Mouse (Mus musculus): ENCODE measurements around the gene Dpysl5. TPM values are rescaled to one million over a fixed set of nuclear protein-coding genes. Genes with fewer than 3 reads are reported as not detected.
A peak's percentile ranks its signal among the peaks of the same experiment; 100 is the strongest.

Dpysl5 gene
- total and polyA plus RNA-seq, 3 experiments: 0.62 to 2.3 (median 0.92) TPM

- DNase-seq: peak; percentile 73
These were observed 1.5 kb upstream of the Dpysl5 start for GRCm38 (mm10) chr5:30709744-30710383.

- DNase-seq: no peak
These were observed 878 bp upstream of the Dpysl5 start for GRCm38 (mm10) chr5:30710486-30710885.

DNA sequence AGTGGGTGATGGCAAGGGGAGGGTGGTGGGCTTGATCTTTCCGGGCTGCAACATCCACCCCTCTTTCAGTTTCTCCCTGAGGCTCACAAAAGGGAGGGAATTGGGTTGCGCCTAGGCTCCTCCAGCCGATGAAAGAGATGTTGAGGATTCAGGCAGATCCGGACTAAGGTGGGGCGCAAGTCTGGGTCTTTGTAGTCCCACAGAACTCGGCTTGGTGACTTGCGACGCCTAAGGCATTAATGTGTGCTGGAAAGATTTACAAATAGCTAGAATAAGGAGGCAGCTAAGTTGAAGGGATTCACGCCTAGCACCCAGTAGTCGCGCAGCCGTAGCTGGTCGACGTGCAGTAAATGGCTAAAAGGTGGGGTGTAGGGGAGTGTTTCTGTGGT is 632 bp downstream of the Dpysl5 start:
- no peak for DNase-seq

DNA sequence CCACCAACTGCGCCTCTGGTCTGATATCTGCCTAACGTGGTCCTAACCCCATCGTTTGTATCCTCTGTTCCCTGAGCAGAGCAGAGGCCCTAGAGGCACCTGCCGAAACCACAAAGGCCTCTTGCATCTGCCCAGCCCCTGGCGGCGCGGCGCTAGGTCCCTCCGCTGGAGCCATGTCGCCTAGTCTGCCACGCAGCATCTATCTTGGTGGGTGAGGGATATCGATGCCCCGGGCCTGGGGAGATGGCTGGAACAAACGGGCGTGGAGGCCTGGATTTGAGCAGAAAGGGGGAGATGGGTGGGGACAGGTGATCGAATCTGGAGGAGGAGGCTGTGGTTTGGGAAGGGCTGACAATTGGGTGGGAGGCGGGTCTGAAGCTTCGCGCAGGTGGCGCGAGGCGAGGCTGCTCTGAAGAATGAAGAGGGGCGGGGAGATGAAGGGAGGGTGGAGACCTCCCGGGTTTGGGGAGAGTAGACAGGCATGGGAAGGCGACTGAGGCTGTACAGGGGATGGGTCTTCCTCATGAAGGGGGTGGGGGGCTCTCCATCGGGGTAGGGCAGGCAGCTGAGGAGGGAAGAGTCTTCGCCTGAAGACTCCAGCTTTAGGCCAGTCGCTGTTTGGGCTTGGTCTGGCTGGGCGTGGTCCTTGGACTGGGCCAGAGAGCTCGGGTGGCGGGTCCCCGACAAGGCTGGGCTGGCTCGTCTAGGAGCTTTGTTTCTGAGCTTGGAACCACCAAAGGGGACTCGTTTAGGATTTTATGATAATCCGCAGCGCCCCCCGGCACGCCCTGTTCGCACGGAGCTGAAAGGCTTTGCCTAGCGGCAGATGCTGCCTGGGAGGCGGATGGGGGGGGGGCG is 1.3 kb downstream of the Dpysl5 start:
- DNase-seq: no peak

GRCm38 (mm10) chr5:30713299-30713675 is 1.9 kb downstream of the Dpysl5 start:
- no peak for DNase-seq

- no peak for DNase-seq
These were observed 2.3 kb downstream of the Dpysl5 start for GRCm38 (mm10) chr5:30713691-30714090.

- no peak for DNase-seq
These were observed 4.9 kb downstream of the Dpysl5 start for GRCm38 (mm10) chr5:30716311-30716710.

DNA sequence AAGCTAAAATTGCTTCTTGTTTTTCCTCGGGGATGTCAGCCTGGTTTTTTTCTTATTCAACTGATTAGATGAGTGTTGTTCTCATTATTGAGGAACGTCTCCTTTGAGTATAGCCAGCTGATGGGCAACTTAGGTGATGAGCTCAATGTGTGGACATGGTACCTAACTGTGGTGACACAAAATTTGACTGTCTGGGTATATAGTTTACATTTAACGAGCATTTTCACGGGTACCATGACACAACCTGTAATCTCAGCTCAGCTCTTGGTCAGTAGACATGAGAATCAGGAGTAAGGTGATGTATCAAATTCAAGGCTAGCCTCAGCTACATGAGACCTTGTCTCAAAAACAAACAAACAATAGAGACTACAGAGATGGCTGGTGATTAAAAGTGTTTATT is 6.1 kb downstream of the Dpysl5 start:
- no peak for DNase-seq

DNA sequence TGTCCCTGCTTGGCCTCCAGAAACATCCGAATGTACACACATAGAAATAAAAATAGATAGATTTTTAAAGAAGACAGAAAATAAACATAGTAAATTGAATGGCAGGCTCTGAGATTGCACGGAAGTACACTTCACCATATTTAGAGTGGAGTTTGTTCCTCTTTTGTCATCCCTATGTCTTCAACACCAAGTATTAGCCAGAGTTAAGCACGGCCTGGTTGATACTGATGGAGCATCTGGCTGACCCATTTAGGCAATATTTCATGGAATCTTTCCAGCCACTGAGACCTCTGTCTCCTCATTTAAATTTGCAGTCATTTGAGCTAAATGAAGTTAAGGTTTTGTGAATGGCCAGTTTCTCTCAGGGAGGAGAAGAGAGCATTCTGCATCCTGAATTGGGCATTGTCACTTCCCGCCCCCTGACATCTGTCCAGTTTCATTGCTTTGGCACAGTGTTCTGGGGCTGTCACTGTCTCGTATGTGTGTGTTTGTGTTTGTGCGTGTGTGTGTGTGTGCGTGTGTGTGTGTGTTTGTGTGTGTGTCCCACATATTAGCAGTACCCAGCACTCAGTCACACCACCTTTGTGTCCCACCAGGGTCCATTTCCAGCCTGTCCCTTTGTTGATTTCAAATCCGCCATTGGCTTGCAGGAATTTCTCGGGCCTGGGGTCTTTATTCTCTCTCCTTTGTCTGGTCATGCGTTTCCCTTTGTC is 6.8 kb downstream of the Dpysl5 start:
- no peak for DNase-seq

- no peak for DNase-seq
These were observed 10.6 kb downstream of the Dpysl5 start for GRCm38 (mm10) chr5:30721935-30722334.

DNA sequence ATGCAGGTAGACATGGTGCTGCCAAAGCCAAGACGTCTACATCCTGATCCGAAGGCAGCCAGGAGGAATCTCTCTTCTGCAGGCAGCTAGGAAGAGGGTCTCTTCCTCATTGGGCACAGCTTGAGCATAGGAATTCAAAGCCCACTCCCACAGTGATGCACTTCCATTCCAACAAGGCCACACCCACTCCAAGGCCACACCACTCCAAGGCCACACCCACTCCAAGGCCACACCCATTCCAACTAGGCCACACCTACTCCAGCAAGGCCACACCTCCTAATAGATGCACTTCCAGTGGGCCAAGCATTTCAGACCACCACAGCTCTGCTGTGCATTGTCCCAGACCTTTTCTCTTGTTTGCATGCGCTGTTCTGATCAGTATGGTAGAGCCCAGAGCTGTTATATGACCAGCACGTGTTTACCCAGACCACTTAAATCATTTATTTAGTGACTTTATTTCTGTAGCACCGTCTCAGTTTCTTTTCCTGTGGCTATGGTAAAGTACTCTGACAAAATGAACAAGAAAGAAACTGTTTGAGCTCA is 14.9 kb downstream of the Dpysl5 start:
- no peak for DNase-seq

GRCm38 (mm10) chr5:30732511-30732910 is 21.1 kb downstream of the Dpysl5 start:
- DNase-seq: no peak

DNA sequence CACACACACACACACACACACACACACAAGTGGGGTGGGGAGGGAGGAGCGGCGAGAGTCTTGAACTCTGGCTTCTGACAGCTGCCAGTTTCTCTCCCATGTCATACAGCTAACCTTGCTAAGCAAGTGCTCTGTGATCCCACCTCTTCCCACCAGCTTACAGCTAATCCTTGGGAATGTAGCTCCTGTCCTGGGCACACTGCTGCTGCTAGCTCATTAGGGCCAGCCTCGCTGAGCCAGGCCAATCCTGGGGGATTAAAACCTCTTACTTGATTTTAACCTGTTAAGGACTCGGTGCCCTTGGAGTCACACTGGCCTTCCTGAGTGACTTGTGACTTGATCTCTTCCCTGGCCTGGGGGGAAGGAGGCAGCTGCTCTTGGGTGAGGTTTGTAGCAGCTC is 23.3 kb downstream of the Dpysl5 start:
- no peak for DNase-seq

DNA sequence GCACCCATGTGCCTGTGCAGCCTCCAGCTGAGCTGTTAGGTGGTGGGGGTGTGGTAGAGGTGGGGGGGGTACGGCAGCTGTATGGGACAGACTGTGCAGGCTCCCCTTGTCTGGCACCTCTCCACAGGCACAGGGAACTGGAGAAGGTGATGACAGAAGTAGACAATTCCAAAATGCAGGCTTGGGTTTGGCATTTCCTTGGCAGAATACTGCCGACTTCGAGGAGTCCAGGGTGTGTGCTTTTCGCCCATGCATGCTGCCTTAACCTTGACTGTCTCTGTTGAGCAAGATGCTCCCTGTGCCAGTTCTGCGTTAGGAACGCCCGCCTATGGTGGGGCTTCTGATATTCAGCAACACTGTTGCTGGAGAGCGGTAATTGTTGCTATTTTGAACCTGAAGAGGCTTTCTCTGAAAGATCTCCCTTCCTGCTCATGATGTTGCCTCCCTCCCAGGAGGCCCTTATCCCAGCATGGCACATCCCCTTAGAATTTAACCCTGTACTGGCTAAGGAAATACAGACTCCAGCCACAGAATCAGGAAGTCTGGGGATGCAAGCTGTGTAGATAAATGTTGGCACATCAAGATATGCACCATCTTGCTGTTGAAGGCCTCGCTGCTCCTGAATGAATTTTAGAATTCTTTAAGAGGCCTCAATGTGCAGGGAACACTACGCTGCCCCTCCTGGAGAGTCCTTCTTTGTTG is 26.9 kb downstream of the Dpysl5 start:
- no peak for DNase-seq

- no peak for DNase-seq
These were observed 28.2 kb downstream of the Dpysl5 start for GRCm38 (mm10) chr5:30739595-30739994.

- no peak for DNase-seq
These were observed 38.4 kb downstream of the Dpysl5 start for GRCm38 (mm10) chr5:30749582-30750311.

DNA sequence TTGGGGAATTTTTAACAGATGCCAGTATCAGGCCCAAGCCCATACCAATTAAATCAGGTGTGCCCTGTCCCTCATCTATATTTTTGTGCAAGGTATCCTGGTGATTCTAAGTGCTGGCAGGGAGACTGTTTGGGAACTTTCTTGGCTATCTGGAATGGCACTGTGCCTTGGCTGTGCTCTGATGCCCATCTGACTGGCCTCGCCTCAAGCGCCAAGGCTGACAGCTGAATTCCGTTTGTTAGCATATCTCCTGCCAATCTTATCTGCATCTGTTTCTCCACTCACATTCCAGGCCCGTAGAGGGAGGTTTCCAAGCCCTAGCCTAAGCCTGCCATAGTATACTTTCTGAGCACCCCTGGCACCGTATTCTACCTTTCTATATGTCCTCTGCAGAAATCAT is 39.7 kb downstream of the Dpysl5 start:
- no peak for DNase-seq

DNA sequence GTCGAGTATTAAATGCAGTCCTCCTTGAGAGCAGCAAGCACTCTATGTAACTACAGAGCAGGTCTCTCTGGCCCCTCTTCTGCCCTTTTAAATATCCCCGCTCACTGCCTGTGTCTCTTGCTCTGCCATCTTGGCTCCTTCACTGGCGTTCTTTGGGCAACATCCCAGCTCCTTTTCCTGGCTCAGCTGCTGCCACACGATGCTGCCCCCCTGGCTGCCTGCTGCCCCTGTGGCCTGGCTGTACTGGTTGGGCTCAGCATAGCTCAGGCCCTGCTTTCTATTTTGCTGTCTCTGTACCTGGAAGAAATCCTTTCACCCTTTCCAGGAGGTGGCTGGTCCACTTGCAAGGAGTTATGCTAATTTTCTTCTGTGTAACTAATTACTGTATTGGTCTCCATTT is 41.8 kb downstream of the Dpysl5 start:
- no peak for DNase-seq

DNA sequence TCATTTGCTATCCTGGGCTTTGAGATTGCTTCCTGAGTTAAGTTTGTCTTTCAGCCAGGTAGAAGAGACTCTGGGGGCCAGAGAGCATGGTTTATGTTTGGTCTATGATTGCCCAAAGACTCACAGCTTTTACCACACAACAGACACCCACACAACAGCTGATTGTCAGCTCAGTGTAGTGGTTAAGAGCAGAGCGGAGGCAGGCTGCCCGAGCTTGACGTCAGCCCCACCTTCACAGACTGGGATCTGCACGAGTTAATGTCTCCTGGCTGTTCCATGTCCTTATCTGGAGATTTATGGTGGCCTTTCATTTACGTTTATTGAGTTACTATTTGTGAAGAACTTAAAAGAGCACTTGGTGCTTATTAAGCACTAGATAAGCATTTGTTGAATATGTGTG is 43.9 kb downstream of the Dpysl5 start:
- no peak for DNase-seq

DNA sequence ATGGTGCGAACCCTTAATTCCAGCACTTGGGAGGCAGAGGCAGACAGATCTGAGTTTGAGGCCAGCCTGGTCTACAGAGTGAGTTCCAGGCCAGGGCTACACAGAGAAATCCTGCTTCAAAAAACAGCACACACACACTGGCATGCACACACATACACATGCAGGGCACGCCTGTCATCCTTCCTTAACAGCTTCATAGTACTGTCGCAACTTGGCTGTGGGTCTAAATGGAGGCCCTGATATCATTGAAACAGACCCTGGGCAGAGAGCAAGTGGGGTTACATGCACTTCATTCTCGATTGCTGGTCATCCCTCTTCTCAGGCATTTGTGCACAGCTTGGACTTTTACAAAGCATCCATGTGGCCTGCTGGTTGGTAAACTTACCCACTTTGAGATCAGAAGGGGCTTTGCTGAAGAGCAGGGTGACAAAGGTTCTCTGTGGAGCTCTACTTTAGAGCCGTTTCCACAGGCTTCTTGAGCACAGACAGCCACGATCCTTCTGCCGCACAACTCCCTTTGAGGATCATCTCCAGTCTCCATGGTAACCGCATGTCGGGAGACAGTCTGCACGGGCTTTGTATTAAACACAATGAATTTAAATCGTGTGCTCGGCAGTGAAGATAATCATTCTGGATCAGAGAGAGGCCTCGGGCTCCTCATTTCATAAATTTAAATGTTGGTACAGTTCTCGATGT is 51.6 kb downstream of the Dpysl5 start:
- DNase-seq: no peak

DNA sequence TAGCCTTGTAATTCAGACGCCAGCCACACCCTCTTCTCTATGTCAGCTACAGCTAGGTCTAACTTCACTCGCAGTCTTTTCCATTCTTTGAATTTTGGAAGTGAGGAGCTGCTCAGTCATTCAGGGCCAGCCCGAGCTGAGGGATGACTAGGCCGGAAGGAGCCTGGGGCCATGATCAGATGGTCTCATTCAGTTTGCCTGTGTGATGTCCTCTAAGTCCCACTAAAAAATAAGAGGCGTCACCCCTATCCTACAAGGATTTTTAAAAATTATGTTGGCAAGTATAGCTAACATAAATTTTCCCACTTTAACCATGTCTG is 52.1 kb downstream of the Dpysl5 start:
- no peak for DNase-seq
